Mouse (Mus musculus) layer of hippocampus, postnatal 14 days (tissue): ENCODE data around the gene Racgap1. TPM values are rescaled to one million over a fixed set of nuclear protein-coding genes. Genes with fewer than 3 reads are reported as not detected.

Experiments
- DNase-seq, 2 experiments: peaks; one replicate each; pipeline ENCODE4 v3.0.0; 2021 to 2022; ENCODE audit warnings: low spot score in 2 of 2, mixed read lengths in 1 of 2
- total RNA-seq, 2 experiments: library from RNA; stranded (reverse); gene quantifications; 2 replicates each; pipeline ENCODE4 v1.2.3; 2021

The Racgap1 gene
- total RNA-seq, 2 experiments from 2014 or later = 7.6 to 8.7 TPM

- no peak for DNase-seq
Measured at GRCm38 (mm10) chr15:99592877-99593276, 58.6 kb downstream of the Racgap1 start.

DNA sequence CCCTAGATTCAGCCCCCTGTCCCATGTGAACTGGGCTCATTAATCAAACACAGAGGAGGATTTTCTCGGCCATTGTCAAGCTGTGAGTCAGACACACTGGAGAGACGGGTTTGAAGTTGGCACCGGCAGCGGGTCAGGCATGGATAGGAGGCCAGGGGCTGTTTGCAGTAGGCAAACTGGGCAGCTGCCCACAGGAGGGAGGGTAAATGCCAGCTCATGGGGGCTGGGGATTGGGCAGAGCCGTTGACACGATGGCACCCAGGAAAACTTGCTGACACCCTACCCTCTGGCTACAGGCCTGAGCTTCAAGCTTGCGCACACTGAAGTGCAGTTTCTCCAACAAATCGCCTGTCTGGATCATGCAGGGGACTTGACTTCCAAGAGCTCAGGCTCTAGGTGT is 59.3 kb downstream of the Racgap1 start:
- no peak for DNase-seq

DNA sequence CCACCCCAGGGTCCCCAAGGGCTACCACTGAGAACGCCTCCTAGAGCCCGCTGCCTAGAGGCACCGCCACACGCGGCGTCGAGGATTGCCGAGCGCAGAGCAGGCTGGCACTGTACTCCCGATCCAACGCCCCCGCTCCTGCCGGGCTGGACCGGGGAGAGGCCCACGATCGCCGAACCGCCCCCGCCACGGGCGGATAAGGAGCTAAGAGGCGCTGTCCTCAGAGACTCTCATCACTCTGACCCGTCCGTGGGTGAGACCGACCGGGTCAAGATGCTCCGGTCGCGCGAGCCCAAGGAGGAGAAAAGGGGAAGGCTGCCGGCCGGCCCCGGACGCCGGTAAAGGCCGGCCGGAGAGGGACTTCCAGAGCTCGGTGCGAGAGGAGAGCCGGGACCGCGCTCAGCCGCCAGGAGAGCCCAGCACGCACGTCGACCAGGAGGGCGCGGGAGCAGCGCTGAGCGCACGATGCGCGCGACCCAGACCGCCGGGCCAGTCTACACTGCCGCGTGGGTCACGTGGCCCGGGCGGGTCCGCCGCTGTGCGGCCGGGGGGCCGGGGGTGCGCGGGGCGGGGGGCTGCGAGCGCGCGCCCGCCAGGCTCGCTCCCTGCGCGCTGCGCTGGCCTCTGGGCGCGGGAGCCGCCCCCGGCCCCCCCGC is 60.9 kb downstream of the Racgap1 start, which contains the start of gene Aqp5:
Gene Aqp5, plus strand, starts transcription at position 354 of the 656 bp plus-strand sequence.
- no peak for DNase-seq

GRCm38 (mm10) chr15:99589704-99590103 is 61.8 kb downstream of the Racgap1 start:
- no peak for DNase-seq

GRCm38 (mm10) chr15:99589237-99589636 is 62.2 kb downstream of the Racgap1 start:
- no peak for DNase-seq

- no peak for DNase-seq
Measured at GRCm38 (mm10) chr15:99586525-99586924, 64.9 kb downstream of the Racgap1 start.

GRCm38 (mm10) chr15:99585741-99586140 is 65.7 kb downstream of the Racgap1 start:
- no peak for DNase-seq

DNA sequence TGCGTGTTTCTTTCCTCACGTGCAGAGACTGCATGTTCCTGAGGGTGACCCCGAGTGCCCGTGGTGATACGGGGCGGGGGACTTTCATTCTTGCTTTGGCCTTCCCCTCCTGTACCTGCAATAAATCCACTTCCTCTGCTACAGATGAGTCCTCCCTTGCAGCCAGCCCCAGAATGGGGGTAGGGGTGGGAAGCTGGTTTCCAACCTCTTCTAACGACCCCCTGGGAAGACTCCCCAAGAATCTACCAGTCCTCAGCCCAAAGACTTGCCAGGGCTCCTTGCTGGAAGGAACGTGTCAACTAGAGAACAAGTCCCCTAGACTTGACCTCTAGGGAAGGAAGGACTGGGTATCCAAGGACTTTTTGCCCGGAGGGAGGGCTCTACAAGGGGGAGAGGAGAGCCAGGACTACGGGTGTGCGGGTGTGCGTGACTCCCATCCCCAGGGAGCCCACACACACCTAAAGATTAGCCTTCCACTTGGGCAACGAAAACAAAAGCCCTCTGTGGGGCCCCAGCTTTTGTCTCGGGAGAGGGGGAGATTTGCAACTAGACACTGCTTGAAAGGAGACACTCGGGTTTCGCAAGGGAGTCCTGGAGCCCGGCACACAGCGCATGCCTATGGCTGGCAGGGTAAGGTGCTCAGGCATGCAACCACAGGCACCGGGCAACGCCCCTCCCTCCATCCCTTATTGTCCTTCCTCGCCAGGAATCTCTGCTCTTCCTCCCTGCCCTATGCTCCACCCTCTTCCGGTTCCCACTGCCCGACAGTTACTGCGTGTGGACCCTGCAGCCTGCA is 66.9 kb downstream of the Racgap1 start:
- DNase-seq = no peak

- no peak for DNase-seq
Measured at GRCm38 (mm10) chr15:99583463-99584344, 67.8 kb downstream of the Racgap1 start.

GRCm38 (mm10) chr15:99578802-99579485 is 72.5 kb downstream of the Racgap1 start, which contains the start of gene Aqp2:
Gene Aqp2 (plus strand): TSS chr15:99579055.
- no peak for DNase-seq

Other genes with a start within 250 kb of the Racgap1 start
- gene Nckap5l, start 193.9 kb downstream of the Racgap1 start, total RNA-seq = 10 to 100 TPM; 29.1 to 34.9 TPM
- 1 to 10 TPM; 4.3 to 5.0 TPM for gene Bcdin3d, start 176.9 kb downstream of the Racgap1 start, total RNA-seq
- gene Faim2, start 123.5 kb downstream of the Racgap1 start, total RNA-seq = 100 to 1,000 TPM; 145 to 153 TPM
- gene Aqp2, start 72.6 kb downstream of the Racgap1 start, total RNA-seq = not detected
- gene Aqp5, start 60.9 kb downstream of the Racgap1 start, total RNA-seq = not detected
- under 1 TPM; 0.19 to 0.37 TPM for gene Aqp6, start 50.3 kb downstream of the Racgap1 start, total RNA-seq
- gene Asic1, start 18.7 kb upstream of the Racgap1 start, total RNA-seq = 10 to 100 TPM; 37.3 to 41.3 TPM
- gene Smarcd1, start 50.5 kb upstream of the Racgap1 start, total RNA-seq = 100 to 1,000 TPM in 1 of 2 experiments, 10 to 100 TPM in 1; 96.1 to 106 TPM
- gene Gm17349, start 53.8 kb upstream of the Racgap1 start, total RNA-seq = 1 to 10 TPM; 5.3 to 5.5 TPM
- gene Gpd1, start 65.9 kb upstream of the Racgap1 start, total RNA-seq = 10 to 100 TPM; 76.3 to 83.1 TPM
- 100 to 1,000 TPM; 124 to 129 TPM for gene Cox14, start 74.0 kb upstream of the Racgap1 start, total RNA-seq
- 10 to 100 TPM; 32.6 to 39.3 TPM for gene Cers5, start 121.2 kb upstream of the Racgap1 start, total RNA-seq
- 10 to 100 TPM; 18.6 to 18.7 TPM for gene Lima1, start 223.8 kb upstream of the Racgap1 start, total RNA-seq